Mouse (Mus musculus) spleen, adult 12 weeks (tissue): ENCODE results near the gene Yif1a.
A peak's percentile ranks its signal among the peaks of the same experiment; 100 is the strongest.

Source experiments
- DNase-seq: peaks from one replicate; pipeline ENCODE4 v3.0.0; 2022; ENCODE audit warnings: low spot score

Yif1a gene

DNA sequence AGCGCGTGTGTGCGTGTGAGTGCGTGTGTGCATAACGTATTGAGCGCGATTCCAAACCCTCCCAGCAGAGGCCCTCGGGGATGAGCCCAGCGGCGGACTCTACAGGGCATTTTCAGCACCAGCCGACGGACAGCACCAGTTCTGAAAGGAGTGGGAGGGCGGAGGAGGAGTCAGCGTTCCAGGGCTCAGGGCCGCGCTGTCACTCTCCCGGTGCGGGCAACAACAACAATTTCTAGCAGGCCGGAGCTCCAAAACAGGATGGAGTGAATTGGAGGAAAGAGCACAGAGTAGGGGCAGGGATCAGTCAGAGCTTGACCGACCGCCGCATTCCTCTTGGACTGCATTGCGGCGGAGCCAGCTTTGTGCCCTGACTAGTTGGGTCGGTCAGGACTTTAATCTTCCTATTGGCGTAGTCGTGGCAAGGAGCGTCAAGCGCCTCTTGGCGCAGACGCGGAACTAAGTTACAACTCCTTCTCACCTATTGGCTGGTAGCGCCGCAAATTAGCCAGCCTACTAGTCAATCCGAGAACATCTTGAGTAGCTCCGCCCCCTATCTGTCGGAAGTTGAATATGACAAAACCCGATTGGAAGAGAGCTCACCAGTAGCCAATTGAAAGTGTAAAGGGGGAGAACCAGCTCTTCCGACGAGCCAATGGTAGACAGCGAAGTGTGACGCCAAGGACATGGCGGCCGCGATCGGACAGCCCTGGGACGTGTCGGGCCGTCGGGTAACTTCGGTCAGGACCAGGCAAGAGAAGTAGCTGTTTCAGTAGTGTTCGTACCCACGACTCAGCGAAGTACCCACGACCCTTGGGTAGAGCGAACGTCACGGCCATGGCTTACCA, at the start of gene Yif1a:
TSS of gene Yif1a (plus strand) at position 655 of the 845 bp plus-strand sequence.
- DNase-seq, result peak; percentile 82

DNA sequence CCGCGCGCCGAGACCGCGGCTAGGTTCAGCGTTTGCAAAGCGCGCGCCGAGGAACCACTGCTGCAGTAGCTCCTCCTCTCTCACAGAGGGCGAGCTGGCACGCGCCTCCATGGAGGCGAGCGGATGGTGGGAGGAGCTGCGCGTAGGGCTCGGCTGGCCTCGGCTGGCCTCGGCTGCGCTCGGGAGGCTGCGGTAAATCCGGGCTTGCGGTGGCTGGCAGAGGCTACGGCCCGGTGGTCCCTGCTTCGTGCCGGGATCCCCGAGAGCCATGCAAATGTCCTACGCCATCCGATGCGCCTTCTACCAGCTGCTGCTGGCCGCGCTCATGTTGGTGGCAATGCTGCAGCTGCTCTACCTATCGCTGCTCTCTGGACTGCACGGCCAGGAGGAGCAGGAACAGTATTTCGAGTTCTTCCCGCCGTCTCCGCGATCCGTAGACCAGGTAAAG, 49.6 kb upstream of the Yif1a start, which contains the start of the genes B4gat1 and AC124502.3:
TSS of gene B4gat1 (plus strand) at position 118 of the 448 bp plus-strand sequence.
TSS of gene AC124502.3 (plus strand) at position 183 of the 448 bp plus-strand sequence.
- DNase-seq, result peak; percentile 67

DNA sequence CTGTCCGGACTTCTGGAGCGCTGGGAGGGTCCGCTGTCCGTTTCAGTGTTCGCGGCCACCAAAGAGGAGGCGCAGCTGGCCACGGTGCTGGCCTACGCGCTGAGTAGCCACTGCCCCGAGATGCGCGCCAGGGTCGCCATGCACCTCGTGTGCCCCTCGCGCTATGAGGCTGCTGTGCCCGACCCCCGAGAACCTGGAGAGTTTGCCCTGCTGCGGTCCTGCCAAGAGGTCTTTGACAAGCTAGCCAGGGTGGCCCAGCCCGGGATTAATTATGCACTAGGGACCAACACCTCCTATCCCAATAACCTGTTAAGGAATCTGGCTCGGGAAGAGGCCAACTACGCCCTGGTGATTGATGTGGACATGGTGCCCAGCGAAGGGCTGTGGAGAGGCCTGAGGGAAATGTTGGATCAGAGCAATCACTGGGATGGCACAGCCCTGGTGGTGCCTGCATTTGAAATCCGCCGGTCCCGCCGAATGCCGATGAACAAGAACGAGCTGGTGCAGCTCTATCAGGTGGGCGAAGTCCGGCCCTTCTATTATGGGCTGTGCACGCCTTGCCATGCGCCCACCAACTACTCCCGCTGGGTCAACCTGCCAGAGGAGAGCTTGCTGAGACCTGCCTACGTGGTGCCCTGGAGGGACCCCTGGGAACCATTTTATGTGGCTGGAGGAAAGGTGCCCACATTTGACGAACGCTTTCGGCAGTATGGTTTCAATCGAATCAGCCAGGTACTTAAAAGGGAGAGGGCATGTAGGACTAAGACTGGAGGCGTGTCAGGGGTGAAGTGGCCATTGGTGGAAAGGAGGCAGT, 48.8 kb upstream of the Yif1a start:
- DNase-seq, result no peak

DNA sequence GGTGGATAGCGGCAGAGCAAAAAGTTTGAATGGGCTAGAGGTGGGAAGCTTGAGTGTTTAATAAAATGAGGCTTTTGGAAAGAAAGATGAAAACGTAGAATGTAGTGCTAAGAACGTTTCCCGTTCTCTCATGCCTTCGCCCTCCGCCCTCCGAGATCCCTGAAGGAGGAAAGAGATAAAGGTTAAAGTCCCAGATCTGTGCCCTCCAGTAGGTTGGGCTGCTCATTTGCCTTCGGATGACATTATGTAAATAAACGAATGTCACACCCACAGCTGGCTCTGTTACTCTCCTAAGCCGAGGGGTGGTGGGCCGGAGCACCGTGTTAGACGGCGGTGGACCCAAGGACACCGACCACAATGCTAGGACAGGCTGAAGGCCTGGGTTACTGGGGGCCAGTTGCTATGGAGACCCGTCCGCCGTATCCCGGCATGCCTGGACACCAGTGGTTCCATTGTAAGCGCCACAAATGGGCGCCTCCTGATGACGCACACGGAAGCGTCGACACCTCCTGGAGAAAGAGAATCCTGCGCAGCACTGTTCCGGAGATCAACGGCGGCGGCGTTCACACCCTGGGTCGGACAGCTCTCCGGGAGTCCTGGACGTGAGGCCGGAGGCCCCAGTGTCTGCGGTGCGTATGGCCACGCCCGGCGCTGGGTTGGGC, 47.3 kb upstream of the Yif1a start, which contains the start of gene Brms1:
TSS of gene Brms1 (plus strand) at position 493 of the 662 bp plus-strand sequence.
- peak; percentile 81 for DNase-seq

DNA sequence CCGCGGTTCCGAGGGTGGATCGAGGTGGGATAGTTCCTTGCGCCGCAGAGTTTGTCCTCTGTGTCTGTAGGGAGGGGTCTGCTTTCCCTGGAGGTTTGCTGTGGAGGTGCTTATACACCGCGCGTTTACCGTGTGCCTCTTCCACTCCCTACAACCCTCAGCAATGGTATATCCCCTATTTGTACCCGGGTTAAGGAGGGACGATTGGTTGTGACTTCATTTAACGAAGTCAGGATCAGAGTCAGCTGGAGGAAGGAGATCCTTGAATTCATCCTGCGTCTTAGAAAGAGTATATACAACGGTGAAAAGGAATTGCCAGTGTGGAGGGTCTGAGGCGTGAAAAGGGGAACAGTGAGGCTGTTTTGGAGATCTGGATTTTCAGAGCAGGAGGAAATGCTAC, 46.8 kb upstream of the Yif1a start:
- DNase-seq, result no peak

DNA sequence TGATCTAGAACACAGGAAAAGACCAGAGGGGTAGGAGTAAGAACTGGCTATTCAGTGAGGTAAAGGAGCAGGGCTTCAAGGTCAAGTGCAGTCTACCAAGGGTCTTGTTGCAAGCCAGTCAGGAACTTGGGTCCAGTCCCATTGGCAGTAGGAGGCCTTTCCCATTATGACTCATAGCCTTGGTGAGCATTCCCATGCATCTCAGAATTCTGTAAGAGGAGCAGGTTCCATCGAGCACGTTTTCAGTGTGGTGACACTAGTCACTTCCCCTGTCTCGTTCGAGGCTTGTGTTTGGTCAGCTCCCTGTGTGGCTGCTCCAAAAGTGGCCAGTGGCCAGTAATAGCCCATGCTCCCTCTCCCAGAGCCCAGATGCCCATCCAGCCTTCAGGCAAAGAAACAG, 42.8 kb upstream of the Yif1a start:
- DNase-seq, result no peak

DNA sequence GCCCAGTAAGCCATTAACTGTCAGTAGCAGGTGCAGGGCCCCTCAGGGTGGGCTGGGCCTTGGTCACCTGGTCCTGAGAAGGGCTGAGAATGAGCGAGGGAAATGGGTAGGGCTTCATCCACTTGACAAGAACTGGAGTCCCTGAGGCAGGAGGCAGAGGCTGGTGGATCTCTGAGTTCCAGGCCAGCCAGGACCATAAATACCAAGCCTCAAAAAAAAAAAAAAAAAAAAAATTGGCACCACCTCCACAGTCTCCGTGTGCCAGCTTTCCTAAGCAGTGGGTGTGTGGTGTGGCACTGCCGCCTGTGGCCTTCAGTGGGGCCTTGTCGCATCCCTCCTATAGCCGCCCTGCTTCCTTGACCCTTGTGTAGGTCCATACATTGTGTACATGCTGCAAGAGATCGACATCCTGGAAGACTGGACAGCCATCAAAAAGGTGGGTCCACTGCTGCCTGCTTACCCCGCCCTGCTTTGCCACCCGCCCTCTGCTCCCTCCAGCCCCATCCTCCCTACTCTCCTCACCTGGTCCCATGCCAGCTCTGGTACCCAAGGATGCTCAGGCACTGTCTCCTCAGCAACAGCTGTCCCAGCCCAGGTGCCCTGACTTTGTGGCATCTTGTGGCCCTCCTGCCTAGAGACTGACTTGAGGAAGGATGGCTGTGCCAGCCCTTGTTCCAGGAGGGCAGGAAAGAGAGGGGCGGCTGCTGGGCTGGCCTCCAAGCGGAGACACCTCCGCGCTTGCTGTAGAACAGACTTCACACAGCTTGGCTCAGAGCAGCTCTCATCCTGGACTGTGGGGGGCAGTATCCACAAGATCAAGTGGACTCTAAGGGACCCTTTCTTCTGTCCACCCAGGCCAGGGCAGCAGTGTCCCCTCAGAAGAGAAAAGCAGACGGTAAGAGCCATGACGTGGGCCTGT, 39.9 kb upstream of the Yif1a start:
- DNase-seq, result no peak

DNA sequence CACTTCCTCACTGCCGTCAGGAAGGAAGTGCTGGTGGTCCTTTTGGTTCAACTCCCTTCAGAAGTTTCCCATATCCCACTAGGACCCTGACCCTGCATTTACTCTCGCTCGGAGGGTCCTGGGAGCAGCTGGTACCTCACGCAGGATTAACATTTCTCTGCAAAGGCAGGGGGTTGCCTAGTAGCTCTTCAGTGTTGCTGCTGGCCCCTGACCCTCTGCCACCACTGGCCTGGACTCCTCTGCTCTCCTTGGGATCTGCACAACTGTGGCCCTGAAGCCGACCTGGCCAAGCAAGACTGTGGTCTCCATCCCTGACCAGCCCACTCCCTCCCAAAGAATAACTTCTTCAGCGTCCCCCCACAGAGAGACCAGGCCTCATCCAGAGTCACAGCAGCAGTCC, 39.0 kb upstream of the Yif1a start:
- DNase-seq, result no peak

DNA sequence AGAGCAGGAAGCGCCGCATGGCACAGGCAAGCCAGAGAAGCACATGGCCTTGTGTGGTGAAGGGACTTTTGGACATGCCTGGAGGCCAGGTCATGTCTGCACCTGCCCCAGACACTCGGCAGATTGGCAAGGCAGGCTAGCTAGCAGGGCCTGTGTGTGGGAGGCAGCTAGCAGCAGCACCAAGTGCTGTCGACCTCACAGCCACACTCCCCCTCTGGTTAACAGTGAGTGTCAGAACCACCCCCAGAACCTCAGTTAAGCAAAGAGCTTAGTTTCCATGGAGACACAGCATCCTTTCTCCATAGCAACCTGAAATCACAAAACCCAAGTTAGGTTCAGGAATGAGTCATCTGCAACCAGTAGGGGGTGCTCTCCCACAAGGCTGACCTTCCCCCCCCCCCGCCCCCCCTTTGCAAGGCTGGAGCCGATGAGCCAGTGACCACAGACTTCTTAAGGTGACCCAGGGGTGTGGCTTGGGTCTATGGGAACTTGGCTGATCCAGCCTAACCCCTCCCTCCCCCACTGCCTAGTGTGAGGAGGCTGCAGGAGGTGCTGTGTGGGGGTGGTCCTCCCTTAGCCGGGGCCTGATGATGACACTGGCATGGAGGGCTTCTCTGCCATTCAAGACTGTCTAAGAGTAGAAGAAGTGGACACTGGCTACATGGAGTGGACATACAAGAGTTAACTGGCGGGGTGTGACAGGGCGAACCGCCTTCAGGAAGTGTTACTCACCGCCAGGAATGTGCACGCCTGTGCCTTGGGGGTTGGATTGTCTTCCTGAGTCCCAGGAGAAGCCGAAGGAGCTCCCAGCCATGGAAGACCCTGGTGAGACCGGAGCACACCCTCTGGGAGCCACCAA, 38.1 kb upstream of the Yif1a start, which contains the start of gene Rin1:
TSS of gene Rin1 (plus strand) at position 435 of the 859 bp plus-strand sequence.
- no peak for DNase-seq

DNA sequence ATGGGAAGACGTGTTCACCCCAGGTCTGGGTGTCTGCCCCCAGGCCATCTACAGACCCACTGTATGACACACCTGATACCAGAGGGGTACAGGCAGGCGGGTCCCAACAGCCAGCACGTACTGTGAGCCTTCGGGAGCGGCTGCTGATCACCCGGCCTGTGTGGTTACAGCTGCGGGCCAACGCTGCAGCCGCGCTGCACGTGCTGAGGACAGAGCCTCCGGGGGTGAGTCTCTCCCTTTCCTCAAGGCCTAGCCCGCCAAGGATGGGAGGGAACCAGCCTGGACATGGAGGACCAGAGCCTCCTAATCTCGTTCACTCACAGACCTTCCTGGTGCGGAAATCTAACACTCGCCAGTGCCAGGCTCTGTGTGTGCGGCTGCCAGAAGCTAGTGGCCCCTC, 37.3 kb upstream of the Yif1a start:
- DNase-seq, result no peak

DNA sequence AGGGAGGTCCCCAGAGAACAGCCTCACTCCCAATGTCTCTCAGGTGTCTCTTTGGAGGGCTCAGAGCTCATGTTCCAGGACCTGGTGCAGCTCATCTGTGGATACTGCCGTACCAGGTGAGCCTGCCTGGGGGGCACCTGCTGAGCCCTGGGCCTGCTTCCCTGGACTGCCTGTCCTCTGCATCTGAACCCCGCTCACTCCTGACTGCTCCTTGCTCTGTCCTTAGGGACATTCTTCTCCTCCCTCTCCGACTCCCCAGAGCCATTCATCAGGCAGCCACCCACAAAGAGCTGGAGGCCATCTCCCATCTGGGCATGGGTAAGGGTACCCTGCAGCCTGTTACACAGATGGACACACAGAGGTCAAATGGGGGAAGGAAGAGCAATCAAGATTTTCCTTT, 36.8 kb upstream of the Yif1a start:
- DNase-seq, result no peak

DNA sequence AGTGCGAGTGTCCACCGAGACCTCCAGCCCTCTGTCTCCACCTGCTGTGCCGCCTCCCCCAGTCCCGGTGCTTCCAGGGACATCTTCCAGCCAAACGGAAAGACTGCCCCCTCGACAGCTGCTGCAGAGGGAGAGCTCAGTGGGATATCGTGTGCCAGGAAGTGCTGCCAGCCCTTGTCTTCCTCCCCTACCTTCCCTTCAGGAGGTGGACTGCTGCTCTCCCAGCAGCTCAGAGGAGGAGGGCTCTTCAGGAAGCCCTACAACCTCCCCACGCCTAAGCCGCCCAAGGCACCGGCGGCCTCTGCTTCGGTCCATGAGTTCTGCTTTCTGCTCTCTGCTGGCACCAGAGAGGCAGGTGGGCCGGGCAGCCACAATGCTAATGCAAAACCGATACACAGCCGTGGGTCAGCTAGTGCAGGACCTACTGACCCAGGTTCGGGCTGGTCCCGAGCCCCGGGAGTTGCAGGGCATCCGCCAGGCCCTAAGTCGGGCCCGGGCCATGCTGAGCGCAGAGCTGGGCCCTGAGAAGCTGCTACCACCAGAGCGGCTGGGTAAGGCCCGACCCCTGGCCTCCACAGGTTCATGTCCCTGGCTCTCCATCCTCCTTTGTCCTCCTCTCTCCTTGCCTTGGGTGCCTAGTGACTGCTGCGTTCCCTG, 36.0 kb upstream of the Yif1a start:
- no peak for DNase-seq

DNA sequence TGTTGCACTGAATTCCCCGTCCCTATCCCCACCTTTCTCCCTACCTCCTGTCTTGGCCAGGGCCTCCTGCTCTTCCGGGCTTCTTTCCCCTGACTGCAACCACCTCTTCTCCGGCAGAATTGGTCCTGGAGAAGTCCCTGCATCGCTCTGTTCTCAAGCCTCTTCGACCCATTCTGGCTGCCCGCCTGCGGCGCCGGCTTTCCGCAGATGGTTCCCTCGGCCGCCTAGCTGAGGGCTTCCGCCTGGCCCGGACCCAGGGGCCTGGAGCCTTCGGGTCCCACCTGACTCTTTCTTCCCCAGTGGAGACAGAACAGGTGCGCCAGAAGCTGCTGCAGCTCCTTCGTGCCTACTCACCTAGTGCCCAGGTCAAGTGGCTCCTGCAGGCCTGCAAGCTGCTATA, 35.5 kb upstream of the Yif1a start:
- no peak for DNase-seq

DNA sequence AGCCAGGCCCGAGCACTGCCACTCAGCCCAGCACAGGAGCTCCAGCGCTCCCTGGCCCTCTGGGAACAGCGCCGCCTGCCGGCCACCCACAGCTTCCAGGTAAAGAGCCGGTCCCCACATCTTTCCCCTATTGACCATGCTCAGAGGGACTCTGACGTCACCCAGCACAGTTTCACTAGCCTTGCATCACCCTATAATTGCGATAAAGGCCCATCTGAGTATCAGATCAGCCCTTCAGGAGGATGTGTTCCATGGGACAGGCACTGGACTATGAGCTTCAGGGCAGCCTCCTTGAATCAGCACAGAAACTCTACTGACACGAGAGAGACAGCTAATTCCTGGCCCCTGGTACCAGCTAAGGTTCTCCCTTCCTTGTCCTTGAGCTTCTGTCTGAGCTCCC, 34.4 kb upstream of the Yif1a start:
- DNase-seq, result no peak

DNA sequence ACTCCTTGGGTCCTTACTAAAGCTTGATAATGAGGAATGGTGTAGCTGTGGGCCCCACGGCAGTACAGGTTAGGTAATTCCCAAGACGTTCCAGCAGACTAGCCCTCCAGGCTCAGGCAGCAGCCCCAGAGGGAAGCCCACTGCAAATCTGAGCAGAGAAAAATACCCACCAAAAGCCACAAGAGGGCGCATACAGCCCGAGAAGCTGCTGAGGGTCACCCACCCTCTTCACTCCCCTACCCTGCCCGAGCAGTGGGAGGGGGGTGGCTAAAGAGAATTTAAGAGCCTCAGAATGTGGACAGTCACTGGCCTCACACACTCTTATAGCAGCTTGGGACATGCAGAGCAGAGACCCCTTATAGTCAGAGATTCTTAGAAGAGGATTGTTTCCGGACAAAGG, 32.1 kb upstream of the Yif1a start:
- DNase-seq, result no peak

DNA sequence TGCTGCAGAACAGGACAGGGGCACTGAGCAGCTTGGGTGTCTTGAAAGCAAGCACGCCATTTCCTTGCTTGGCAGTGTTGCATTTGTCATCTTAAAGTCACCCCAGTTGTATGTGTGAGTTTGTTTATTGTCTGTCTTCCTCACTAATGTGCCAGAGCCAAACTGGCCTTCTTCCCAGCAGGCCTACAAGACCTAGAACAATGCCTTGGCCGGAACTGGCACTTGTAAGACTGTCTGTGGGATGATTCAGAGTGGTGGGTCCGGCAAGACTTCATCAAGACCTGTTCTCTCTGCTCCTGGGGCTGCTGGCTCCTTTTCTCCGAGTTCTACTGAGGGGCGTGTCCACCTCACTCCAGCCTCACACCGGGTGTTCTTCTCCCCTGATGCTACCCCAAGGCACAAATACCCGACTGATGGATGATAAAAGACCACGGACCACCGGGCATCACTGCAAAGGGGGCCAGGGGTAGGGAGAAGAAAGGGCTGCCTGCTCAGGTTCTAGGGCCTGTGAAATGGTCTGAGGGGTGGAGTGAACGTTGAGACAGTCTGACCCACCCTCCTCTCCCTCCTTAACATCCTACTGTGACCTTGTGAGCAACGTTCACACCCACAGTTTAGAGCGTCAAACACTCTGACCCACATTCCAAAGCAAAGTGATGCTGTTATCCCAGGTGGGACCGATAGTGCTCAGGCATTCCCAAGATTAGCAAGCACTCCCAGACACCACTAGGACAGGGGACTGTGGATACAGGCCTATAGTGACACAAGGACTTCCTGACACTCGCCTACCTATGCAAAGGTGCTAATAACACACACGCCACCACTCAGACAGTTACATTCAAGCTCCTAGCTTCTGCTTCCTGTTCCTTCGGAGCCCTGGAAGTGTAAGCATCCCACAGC, 30.2 kb upstream of the Yif1a start:
- no peak for DNase-seq

DNA sequence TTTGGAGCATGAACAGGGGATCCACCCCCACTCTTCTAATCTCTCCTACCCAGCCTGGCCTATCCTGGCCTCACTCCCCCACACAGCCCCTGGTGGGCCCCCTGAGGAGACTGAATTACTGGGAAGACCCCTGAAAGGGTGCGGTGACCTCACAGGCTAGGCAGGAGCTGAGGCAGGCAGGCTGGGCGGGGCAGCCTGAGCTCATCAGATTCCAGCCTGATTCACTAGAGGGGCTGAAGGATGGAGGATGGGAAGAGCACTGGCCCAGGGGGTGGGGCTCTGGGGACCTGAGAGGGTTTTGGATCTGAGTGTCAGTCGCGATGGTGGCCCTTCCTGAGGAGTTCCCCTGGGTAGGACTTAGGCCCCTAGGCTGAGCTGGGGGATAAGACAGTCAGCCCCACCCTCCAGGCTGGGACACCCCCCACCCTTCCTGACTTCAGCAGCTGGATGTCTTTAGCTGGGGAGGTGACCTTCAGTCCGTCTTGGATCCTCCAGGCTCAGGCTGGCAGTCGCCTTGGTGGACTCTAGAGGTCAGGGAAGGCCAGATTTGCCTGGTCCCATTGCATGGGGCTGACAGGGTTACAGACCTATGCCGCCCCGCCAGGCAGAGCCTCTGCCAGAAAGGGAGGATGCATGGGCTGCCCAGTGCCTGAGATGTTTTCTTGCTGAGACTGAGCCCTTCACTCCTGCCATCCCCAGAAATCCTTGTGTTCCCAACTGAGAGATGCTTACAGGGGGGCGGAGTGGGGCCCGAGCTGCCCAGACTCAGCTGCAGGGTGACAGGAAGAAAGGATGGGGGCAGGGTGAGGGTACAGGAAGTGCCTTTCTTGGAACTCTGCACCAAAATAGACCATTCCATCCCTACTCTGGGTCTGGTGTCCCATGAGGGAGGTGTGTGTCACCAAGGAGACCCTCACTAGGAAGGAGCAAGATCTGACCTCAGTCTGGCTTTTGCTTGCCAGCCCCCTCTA, 29.3 kb upstream of the Yif1a start:
- no peak for DNase-seq
